Mouse (Mus musculus): Measurements from ENCODE around the gene Cpd.

GRCm38 (mm10) chr11:76824885-76825265 is 21.9 kb downstream of the Cpd start:
- TF ChIP-seq POLR2A (IDR thresholded peaks at IDR 0.05; ENCODE audit: insufficient read length, low read depth): no peak
- TF ChIP-seq USF1 (IDR thresholded peaks at IDR 0.05; ENCODE audit: low read depth): no peak
- no peak for TF ChIP-seq E2F4 (IDR thresholded peaks at IDR 0.05; ENCODE audit: insufficient read depth)
- no peak for TF ChIP-seq CEBPB (IDR thresholded peaks at IDR 0.05; ENCODE audit: insufficient read depth, poor library complexity, severe bottlenecking)
- no peak for TF ChIP-seq SRF (IDR thresholded peaks at IDR 0.05; ENCODE audit: control insufficient read depth, insufficient read length, low read depth)
- TF ChIP-seq MYOG (IDR thresholded peaks at IDR 0.05; ENCODE audit: control insufficient read depth in 1 of 3, insufficient read depth in 1 of 3, insufficient read length in 2 of 3, low read depth in 2 of 3): no peak
- no peak for TF ChIP-seq TCF3 (IDR thresholded peaks at IDR 0.05; ENCODE audit: insufficient read length, low read depth)
- no peak for TF ChIP-seq MAX (IDR thresholded peaks at IDR 0.05; ENCODE audit: low read depth)
- TF ChIP-seq POLR2AphosphoS2 (IDR thresholded peaks at IDR 0.05; ENCODE audit: insufficient read length, low read depth): no peak
- TF ChIP-seq MYOD1 (IDR thresholded peaks at IDR 0.05; ENCODE audit: control insufficient read depth in 1 of 3, insufficient read length in 2 of 3, low read depth in 2 of 3): no peak
- no peak for TF ChIP-seq TCF12 (IDR thresholded peaks at IDR 0.05; ENCODE audit: insufficient read depth, poor library complexity, severe bottlenecking)

Measured in myocyte (in vitro differentiated cells).